Mouse (Mus musculus) midbrain, embryonic 13.5 days (tissue): ENCODE results near the gene Ano3. TPM values are rescaled to one million over a fixed set of nuclear protein-coding genes. Genes with fewer than 3 reads are reported as not detected.

ENCODE experiments used
- ATAC-seq: fragments of 200-750 bp; cut with Nextera tagmentation; 2 replicates; pipeline ENCODE4 v1.8.0; 2017; ENCODE audit warnings: mild to moderate bottlenecking, moderate TSS enrichment, moderate library complexity
- H3K27ac ChIP-seq: fragments of 300-500 bp; sonication (generic); 2 replicates; pipeline ENCODE4 v1.5.1; 2015; ENCODE audit warnings: inconsistent platforms, mild to moderate bottlenecking, moderate library complexity
- H3K27me3 ChIP-seq: fragments of 300-500 bp; sonication (generic); 2 replicates; pipeline ENCODE4 v1.6.1; 2015; ENCODE audit warnings: mild to moderate bottlenecking, inconsistent platforms
- H3K36me3 ChIP-seq: fragments of 300-500 bp; sonication (generic); 2 replicates; pipeline ENCODE4 v1.6.1; 2015; ENCODE audit warnings: mild to moderate bottlenecking, inconsistent platforms
- H3K4me1 ChIP-seq: fragments of 300-500 bp; sonication (generic); replicated peaks from 2 replicates; pipeline ENCODE4 v1.6.1; 2015; ENCODE audit warnings: inconsistent platforms
- H3K4me2 ChIP-seq: fragments of 300-500 bp; sonication (generic); replicated peaks from 2 replicates; pipeline ENCODE4 v1.6.1; 2015; ENCODE audit warnings: moderate library complexity, mild to moderate bottlenecking, inconsistent platforms
- H3K4me3 ChIP-seq: fragments of 300-500 bp; sonication (generic); replicated peaks from 2 replicates; pipeline ENCODE4 v1.5.1; 2015; ENCODE audit warnings: mild to moderate bottlenecking, inconsistent platforms
- H3K9ac ChIP-seq: fragments of 300-500 bp; sonication (generic); replicated peaks from 2 replicates; pipeline ENCODE4 v1.6.1; 2015; ENCODE audit warnings: mild to moderate bottlenecking, inconsistent platforms
- H3K9me3 ChIP-seq: fragments of 300-500 bp; sonication (generic); 2 replicates; pipeline ENCODE4 v1.6.1; 2016; ENCODE audit warnings: mild to moderate bottlenecking, inconsistent platforms
- WGBS: fragments of 180-500 bp; shearing (Covaris S2); methylation state at CpG from one replicate; pipeline ENCODE4 v1.1.7; 2015; 5-methylcytosine and 5-hydroxymethylcytosine counted together
- polyA plus RNA-seq: library from polyadenylated mRNA; unstranded; fragments of >200 nt; fragmentation: Nextera tagmentation; extraction: Ambion mirVana; gene quantifications from 2 replicates; pipeline ENCODE4 v1.2.1, GENCODE M21; 2015

The Ano3 gene
- polyA plus RNA-seq, 1 experiment from 2014 or later = 1.2 TPM

- WGBS = 68% methylated on average over 3 of the region's 3 CpGs
- H3K27me3 ChIP-seq = no peaks in the 10 kb centered on the region
These were observed 155.3 kb downstream of the Ano3 start for GRCm38 (mm10) chr2:110795433-110795832.

GRCm38 (mm10) chr2:110787396-110787795 is 163.3 kb downstream of the Ano3 start:
- Histone ChIP-seq H3K27ac (no peak overlapping the region), H3K27me3 (no peaks in the 10 kb centered on the region), H3K4me3 (no peak overlapping the region), H3K4me1 (no peaks in the 10 kb centered on the region), H3K36me3 (no peaks in the 10 kb centered on the region), H3K9ac (no peak overlapping the region), H3K9me3 (no peaks in the 10 kb centered on the region), H3K4me2 (no peak overlapping the region)
- WGBS = 74% methylated on average over 3 of the region's 3 CpGs
- no peak for ATAC-seq

More at GRCm38 (mm10) chr2:110795433-110795832, 155.3 kb downstream of the Ano3 start:
- Histone ChIP-seq H3K36me3 (no peaks in the 10 kb centered on the region), H3K27ac (no peak overlapping the region), H3K4me3 (no peak overlapping the region), H3K9me3 (no peaks in the 10 kb centered on the region), H3K4me2 (no peak overlapping the region), H3K9ac (no peak overlapping the region), H3K4me1 (no peaks in the 10 kb centered on the region)
- no peak for ATAC-seq

GRCm38 (mm10) chr2:110759434-110759833 is 191.3 kb downstream of the Ano3 start:
- Histone ChIP-seq H3K27me3 (no peaks in the 10 kb centered on the region), H3K9ac (no peak overlapping the region), H3K4me3 (no peak overlapping the region), H3K9me3 (no peaks in the 10 kb centered on the region), H3K4me2 (no peak overlapping the region), H3K36me3 (no peaks in the 10 kb centered on the region), H3K27ac (no peak overlapping the region), H3K4me1 (no peaks in the 10 kb centered on the region)
- 33% methylated on average over 2 of the region's 2 CpGs for WGBS
- no peak for ATAC-seq

- Histone ChIP-seq H3K9ac (no peak overlapping the region), H3K27me3 (no peaks in the 10 kb centered on the region), H3K4me2 (no peak overlapping the region), H3K4me1 (no peaks in the 10 kb centered on the region), H3K4me3 (no peak overlapping the region), H3K36me3 (no peaks in the 10 kb centered on the region), H3K27ac (no peak overlapping the region), H3K9me3 (no peaks in the 10 kb centered on the region)
- 83% methylated on average over 2 of the region's 2 CpGs for WGBS
- no peak for ATAC-seq
These were observed 193.2 kb downstream of the Ano3 start for GRCm38 (mm10) chr2:110757556-110757955.

GRCm38 (mm10) chr2:110740493-110740892 is 210.2 kb downstream of the Ano3 start:
- Histone ChIP-seq H3K4me1 (0 out of 2 replicates have a peak, but pooled peaks cover 7% of the 10 kb centered on the region), H3K9me3 (no peaks in the 10 kb centered on the region), H3K36me3 (no peaks in the 10 kb centered on the region), H3K27me3 (no peaks in the 10 kb centered on the region), H3K4me3 (no peak overlapping the region), H3K27ac (no peak overlapping the region), H3K9ac (no peak overlapping the region), H3K4me2 (no peak overlapping the region)
- WGBS = 67% methylated on average over 1 of the region's 1 CpGs
- peak; percentile 75 for ATAC-seq

GRCm38 (mm10) chr2:110739781-110740180 is 210.9 kb downstream of the Ano3 start:
- Histone ChIP-seq H3K27me3 (no peaks in the 10 kb centered on the region), H3K4me2 (no peak overlapping the region), H3K36me3 (no peaks in the 10 kb centered on the region), H3K27ac (no peak overlapping the region), H3K9ac (no peak overlapping the region), H3K4me1 (0 out of 2 replicates have a peak, but pooled peaks cover 7% of the 10 kb centered on the region), H3K9me3 (no peaks in the 10 kb centered on the region), H3K4me3 (no peak overlapping the region)
- ATAC-seq = no peak
- WGBS = 47% methylated on average over 1 of the region's 1 CpGs

GRCm38 (mm10) chr2:110737981-110738380 is 212.7 kb downstream of the Ano3 start:
- Histone ChIP-seq H3K4me3 (no peak overlapping the region), H3K4me2 (no peak overlapping the region), H3K27me3 (no peaks in the 10 kb centered on the region), H3K27ac (no peak overlapping the region), H3K9ac (no peak overlapping the region), H3K9me3 (no peaks in the 10 kb centered on the region), H3K4me1 (0 out of 2 replicates have a peak, but pooled peaks cover 7% of the 10 kb centered on the region), H3K36me3 (no peaks in the 10 kb centered on the region)
- ATAC-seq = no peak
- 77% methylated on average over 2 of the region's 2 CpGs for WGBS

- WGBS = 87% methylated on average over 4 of the region's 4 CpGs
These were observed 213.5 kb downstream of the Ano3 start for GRCm38 (mm10) chr2:110737236-110737635.

GRCm38 (mm10) chr2:110726106-110726505 is 224.6 kb downstream of the Ano3 start:
- no peaks in the 10 kb centered on the region for H3K27me3 ChIP-seq
- H3K4me2 ChIP-seq = no peak overlapping the region
- no peaks in the 10 kb centered on the region for H3K36me3 ChIP-seq
- no peaks in the 10 kb centered on the region for H3K9me3 ChIP-seq
- no peak overlapping the region for H3K27ac ChIP-seq
- no peaks in the 10 kb centered on the region for H3K4me1 ChIP-seq
- H3K9ac ChIP-seq = no peak overlapping the region
- no peak for ATAC-seq
- no peak overlapping the region for H3K4me3 ChIP-seq

More at GRCm38 (mm10) chr2:110737236-110737635, 213.5 kb downstream of the Ano3 start:
- H3K4me2 ChIP-seq = no peak overlapping the region
- H3K9me3 ChIP-seq = no peaks in the 10 kb centered on the region
- H3K4me1 ChIP-seq = 0 out of 2 replicates have a peak, but pooled peaks cover 7% of the 10 kb centered on the region
- H3K9ac ChIP-seq = no peak overlapping the region
- no peak for ATAC-seq
- H3K27me3 ChIP-seq = no peaks in the 10 kb centered on the region
- H3K27ac ChIP-seq = no peak overlapping the region
- no peaks in the 10 kb centered on the region for H3K36me3 ChIP-seq
- no peak overlapping the region for H3K4me3 ChIP-seq

- Histone ChIP-seq H3K27ac (no peak overlapping the region), H3K4me1 (no peaks in the 10 kb centered on the region), H3K9ac (no peak overlapping the region), H3K4me3 (no peak overlapping the region), H3K4me2 (no peak overlapping the region), H3K27me3 (no peaks in the 10 kb centered on the region), H3K36me3 (no peaks in the 10 kb centered on the region), H3K9me3 (no peaks in the 10 kb centered on the region)
- whole genome bisulfite sequencing = 84% methylated on average over 1 of the region's 1 CpGs
- ATAC-seq = no peak
These were observed 228.5 kb downstream of the Ano3 start for GRCm38 (mm10) chr2:110722208-110722607.

- Histone ChIP-seq H3K27me3 (no peaks in the 10 kb centered on the region), H3K4me3 (no peak within 1 kb of the TSS), H3K36me3 (no peaks in the 10 kb centered on the region), H3K4me1 (no peaks in the 10 kb centered on the region), H3K27ac (no peak within 1 kb of the TSS), H3K4me2 (no peak within 1 kb of the TSS), H3K9me3 (no peaks in the 10 kb centered on the region), H3K9ac (no peak within 1 kb of the TSS)
- 62% methylated on average over 3 of the region's 3 CpGs for WGBS
- no peak for ATAC-seq
These were observed 229.4 kb downstream of the Ano3 start, which contains the start of gene Muc15 for GRCm38 (mm10) chr2:110721290-110721753. Muc15 (plus strand) TSS chr2:110721340.

GRCm38 (mm10) chr2:110719051-110719450 is 231.7 kb downstream of the Ano3 start:
- Histone ChIP-seq H3K27me3 (no peaks in the 10 kb centered on the region), H3K27ac (no peak overlapping the region), H3K9me3 (no peaks in the 10 kb centered on the region), H3K4me3 (no peak overlapping the region), H3K9ac (no peak overlapping the region), H3K4me2 (no peak overlapping the region), H3K36me3 (no peaks in the 10 kb centered on the region), H3K4me1 (no peaks in the 10 kb centered on the region)
- ATAC-seq = no peak

GRCm38 (mm10) chr2:110710055-110710720 is 240.5 kb downstream of the Ano3 start:
- Histone ChIP-seq H3K9me3 (no peaks in the 10 kb centered on the region), H3K36me3 (no peaks in the 10 kb centered on the region), H3K27me3 (no peaks in the 10 kb centered on the region), H3K4me1 (no peaks in the 10 kb centered on the region), H3K27ac (no peak overlapping the region), H3K9ac (no peak overlapping the region), H3K4me2 (no peak overlapping the region), H3K4me3 (no peak overlapping the region)
- ATAC-seq = no peak
- WGBS = 85% methylated on average over 10 of the region's 10 CpGs
